Comparison of ENCODE assay signal across 24 mouse cellular contexts in genomic region chr10:80975478-80975877, GRCm38 (mm10). TPM values are rescaled to one million over a fixed set of nuclear protein-coding genes. Genes with fewer than 3 reads are reported as not detected.
DNase-seq lines count a peak whose midpoint lies in the region; ATAC-seq and TF ChIP-seq lines count a peak whose summit lies in the region.
"Had no signal": no experiment of that assay in that cellular context is flagged by ENCODE, and none has a peak within 500 bp of the region (broad histone marks: within the 10 kb centered on the region; RNA-seq: fewer than 3 reads in every experiment).

No protein-coding gene starts in this region.

- peaks cover 27% of the 10 kb centered on the region for H3K4me1 ChIP-seq in intestine, embryonic 15.5 days (replicated peaks)
- peaks cover 16% of the 10 kb centered on the region for H3K4me1 ChIP-seq in kidney, postnatal 0 days (replicated peaks; ENCODE audit: insufficient read depth, low read length)
- peaks cover 28% of the 10 kb centered on the region for H3K4me1 ChIP-seq in small intestine, adult 2 months (ENCODE audit: control insufficient read depth, insufficient read depth, insufficient read length, low read length)

- peak overlapping the region; percentile 30 for H3K4me2 ChIP-seq in intestine, embryonic 15.5 days (replicated peaks)
- no peak overlapping the region for H3K4me2 ChIP-seq in kidney, postnatal 0 days (ENCODE audit: low read length)
- H3K4me2 ChIP-seq: embryonic facial prominence, embryonic 13.5 days; heart, embryonic 15.5 days; hindbrain, embryonic 15.5 days; midbrain, embryonic 15.5 days; neural tube, embryonic 15.5 days had no signal

- no peak for TF ChIP-seq CTCF in kidney, postnatal 0 days (IDR thresholded peaks at IDR 0.05; ENCODE audit: low read depth)
- TF ChIP-seq CTCF in small intestine, adult 2 months (IDR thresholded peaks at IDR 0.05; ENCODE audit: extremely low read depth, insufficient read length, insufficient replicate concordance, low read depth, low read length) = no peak

- no peak for TF ChIP-seq POLR2A in small intestine, adult 2 months (IDR thresholded peaks at IDR 0.05; ENCODE audit: low read depth, low read length)

- 63% methylated on average over 11 of the region's 11 CpGs for WGBS in intestine, embryonic 15.5 days
- 64% methylated on average over 11 of the region's 11 CpGs for WGBS in kidney, postnatal 0 days
- 32% methylated on average over 11 of the region's 11 CpGs for WGBS in small intestine, adult 2 months

- H3K36me3 ChIP-seq in intestine, embryonic 15.5 days = no peaks in the 10 kb centered on the region
- no peaks in the 10 kb centered on the region for H3K36me3 ChIP-seq in kidney, postnatal 0 days (ENCODE audit: insufficient read depth, low read length)
- H3K36me3 ChIP-seq in small intestine, adult 2 months (ENCODE audit: control insufficient read depth, insufficient read depth, low read length) = no peaks in the 10 kb centered on the region
- H3K36me3 ChIP-seq: embryonic facial prominence, embryonic 13.5 days; heart, embryonic 15.5 days; hindbrain, embryonic 15.5 days; limb, embryonic 10.5 days; midbrain, embryonic 15.5 days; neural tube, embryonic 15.5 days had no signal

- no peak overlapping the region for H3K9ac ChIP-seq in intestine, embryonic 15.5 days
- no peak overlapping the region for H3K9ac ChIP-seq in kidney, postnatal 0 days (ENCODE audit: low read depth, low read length)
- H3K9ac ChIP-seq: embryonic facial prominence, embryonic 13.5 days; heart, embryonic 15.5 days; hindbrain, embryonic 15.5 days; liver, embryonic 14.5 days; midbrain, embryonic 15.5 days; neural tube, embryonic 15.5 days had no signal

- peak; percentile 73 for DNase-seq in kidney, adult 18-20 months
- peak; percentile 53 for DNase-seq in kidney, postnatal 0 days (ENCODE audit: low spot score)
- no peak for DNase-seq in T-cell, adult 2 months (ENCODE audit: low spot score)
- no peak for DNase-seq in cerebellum, postnatal 25 days
- DNase-seq: adrenal gland, postnatal 14 days; cerebellum, adult 11 months; cerebellum, postnatal 10 days; gastrocnemius, postnatal 25 days; heart, adult 2 months; heart, postnatal 4 days; lung, postnatal 14 days; spleen, adult 18-20 months had no signal

- H3K9me3 ChIP-seq in intestine, embryonic 15.5 days = no peaks in the 10 kb centered on the region
- H3K9me3 ChIP-seq in kidney, postnatal 0 days (replicated peaks; ENCODE audit: low read length) = no peaks in the 10 kb centered on the region
- H3K9me3 ChIP-seq: heart, embryonic 15.5 days; hindbrain, embryonic 15.5 days; limb, embryonic 10.5 days; midbrain, embryonic 15.5 days; neural tube, embryonic 15.5 days had no signal

- H3K27ac ChIP-seq in intestine, embryonic 15.5 days = peak overlapping the region; percentile 56
- no peak overlapping the region for H3K27ac ChIP-seq in kidney, postnatal 0 days
- H3K27ac ChIP-seq in small intestine, adult 2 months (ENCODE audit: insufficient read depth, low read depth, low read length) = peak overlapping the region; percentile 91
- H3K27ac ChIP-seq: embryonic facial prominence, embryonic 13.5 days; heart, adult 2 months; heart, embryonic 15.5 days; hindbrain, embryonic 15.5 days; limb, embryonic 10.5 days; liver, embryonic 14.5 days; midbrain, embryonic 15.5 days; neural tube, embryonic 15.5 days had no signal

- no peaks in the 10 kb centered on the region for H3K27me3 ChIP-seq in intestine, embryonic 15.5 days (replicated peaks)
- no peaks in the 10 kb centered on the region for H3K27me3 ChIP-seq in kidney, postnatal 0 days (ENCODE audit: insufficient read depth, low read length)
- no peaks in the 10 kb centered on the region for H3K27me3 ChIP-seq in small intestine, adult 2 months (ENCODE audit: control insufficient read depth, insufficient read depth, low read length)
- H3K27me3 ChIP-seq: embryonic facial prominence, embryonic 13.5 days; heart, embryonic 15.5 days; hindbrain, embryonic 15.5 days; midbrain, embryonic 15.5 days; neural tube, embryonic 15.5 days had no signal

- peak; percentile 82 for ATAC-seq in intestine, embryonic 15.5 days
- ATAC-seq in kidney, postnatal 0 days (replicated peaks; ENCODE audit: low FRiP score, low read depth) = peak; percentile 71; the same call in 1 of the 2 replicates
- no peak for ATAC-seq in activated CD4-positive, CD25-positive, alpha-beta regulatory T cell, adult 4 months
- ATAC-seq: forebrain, embryonic 14.5 days; midbrain, embryonic 15.5 days had no signal

- H3K4me3 ChIP-seq in intestine, embryonic 15.5 days (replicated peaks) = no peak overlapping the region
- H3K4me3 ChIP-seq in kidney, postnatal 0 days (replicated peaks; ENCODE audit: low read depth, low read length) = no peak overlapping the region
- H3K4me3 ChIP-seq in small intestine, adult 2 months (ENCODE audit: low read depth, low read length) = peak overlapping the region; percentile 24; the same call in 1 of the 2 replicates
- H3K4me3 ChIP-seq: embryonic facial prominence, embryonic 13.5 days; heart, adult 2 months; heart, embryonic 15.5 days; hindbrain, embryonic 15.5 days; limb, embryonic 10.5 days; midbrain, embryonic 15.5 days; myocyte; neural tube, embryonic 15.5 days had no signal

RNA-seq across cellular contexts. Expression of gene Gng7, which starts 39.3 kb away (rescaled TPM):
- 4.5 and 4.7 TPM in 2 replicates for polyA plus RNA-seq in intestine, embryonic 15.5 days (2015; fragmentation: Nextera tagmentation; extraction: Ambion mirVana)
- 3.4 TPM in 2 replicates for polyA plus RNA-seq in kidney, postnatal 0 days (2015; fragmentation: Nextera tagmentation; extraction: Ambion mirVana)
- polyA plus RNA-seq in small intestine, adult 2 months (2012; rRNA removed) = 0.44 and 0.74 TPM in 2 replicates
- not detected for polyA plus RNA-seq in activated CD4-positive, CD25-positive, alpha-beta regulatory T cell, adult 4 months (2017; shearing (Covaris generic))

RNA-seq across cellular contexts. Expression of gene Gadd45b, which starts 45.6 kb away (rescaled TPM):
- 26.6 and 29.9 TPM in 2 replicates for polyA plus RNA-seq in intestine, embryonic 15.5 days (2015; fragmentation: Nextera tagmentation; extraction: Ambion mirVana)
- 17.4 and 20.8 TPM in 2 replicates for polyA plus RNA-seq in kidney, postnatal 0 days (2015; fragmentation: Nextera tagmentation; extraction: Ambion mirVana)
- 16.2 and 29.7 TPM in 2 replicates for polyA plus RNA-seq in small intestine, adult 2 months (2012; rRNA removed)
- 10 to 100 TPM; 22.8 to 45.2 TPM for polyA plus RNA-seq in activated CD4-positive, CD25-positive, alpha-beta regulatory T cell, adult 4 months (2017; shearing (Covaris generic))

RNA-seq across cellular contexts. Expression of gene Diras1, which starts 50.0 kb away (rescaled TPM):
- polyA plus RNA-seq in intestine, embryonic 15.5 days (2015; fragmentation: Nextera tagmentation; extraction: Ambion mirVana) = 0.94 and 1.2 TPM in 2 replicates
- 0.11 TPM in 1 of 2 replicates, not detected in the other for polyA plus RNA-seq in kidney, postnatal 0 days (2015; fragmentation: Nextera tagmentation; extraction: Ambion mirVana)
- 0.32 and 0.38 TPM in 2 replicates for polyA plus RNA-seq in small intestine, adult 2 months (2012; rRNA removed)
- under 1 TPM in 1 of 2 experiments, not detected in 1; 0.11 TPM for polyA plus RNA-seq in activated CD4-positive, CD25-positive, alpha-beta regulatory T cell, adult 4 months (2017; shearing (Covaris generic))
- polyA plus RNA-seq: heart, embryonic 15.5 days; liver, embryonic 14.5 days had no signal

RNA-seq across cellular contexts. Expression of gene Lmnb2, which starts 57.4 kb away (rescaled TPM):
- polyA plus RNA-seq in intestine, embryonic 15.5 days (2015; fragmentation: Nextera tagmentation; extraction: Ambion mirVana) = 41.0 and 42.6 TPM in 2 replicates
- polyA plus RNA-seq in kidney, postnatal 0 days (2015; fragmentation: Nextera tagmentation; extraction: Ambion mirVana) = 21.9 and 26.0 TPM in 2 replicates
- polyA plus RNA-seq in small intestine, adult 2 months (2012; rRNA removed) = 14.5 and 29.2 TPM in 2 replicates
- polyA plus RNA-seq in activated CD4-positive, CD25-positive, alpha-beta regulatory T cell, adult 4 months (2017; shearing (Covaris generic)) = 1 to 10 TPM; 2.8 to 4.5 TPM

Comparison
In these comparisons a context has a peak if more than half of its experiments do, and no peak if none do; other contexts are left out.
1. DNase-seq: peak in kidney, adult 18-20 months (single experiment) and kidney, postnatal 0 days (single experiment); none in T-cell, adult 2 months (single experiment) and cerebellum, postnatal 25 days (0 of 2).